Mouse (Mus musculus): ENCODE measurements around the gene Ddx28.

DNA sequence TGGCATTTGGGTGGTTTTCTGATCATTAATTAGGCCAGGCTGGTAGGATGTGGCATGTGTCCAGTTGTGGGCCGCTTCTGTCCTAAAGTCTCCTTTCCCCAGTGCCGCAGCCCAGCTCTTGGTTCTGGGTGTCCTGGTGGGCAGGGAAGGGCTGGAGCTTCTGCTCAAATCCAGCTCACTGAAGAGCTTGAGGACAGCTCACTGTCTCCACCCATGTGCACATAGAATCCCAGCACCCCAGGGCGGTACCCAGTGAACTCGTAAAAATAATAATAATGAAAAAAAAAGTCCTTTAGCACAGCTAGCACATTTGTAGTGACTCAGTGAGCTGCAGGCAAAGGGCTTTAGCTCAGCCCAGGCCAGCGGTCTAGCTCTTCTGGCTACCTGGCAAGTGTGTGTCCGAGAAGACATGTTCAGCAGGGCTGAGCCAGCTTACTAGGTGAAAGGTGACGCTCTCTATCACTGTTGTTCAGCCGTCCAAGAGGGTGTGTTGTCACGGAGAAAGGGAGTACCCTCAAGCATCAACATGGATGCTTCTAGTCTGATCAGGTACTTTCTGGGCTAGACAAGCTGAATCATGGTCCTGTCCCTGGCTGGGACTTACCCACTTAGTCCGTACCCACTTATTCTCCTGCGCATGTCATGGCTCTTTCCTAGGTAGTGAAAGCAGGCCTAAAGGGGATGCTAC lies 35.3 kb upstream of the Ddx28 start:
- no peak for TF ChIP-seq CTCF (IDR thresholded peaks at IDR 0.05; ENCODE audit: extremely low read depth, insufficient read length, insufficient replicate concordance, low read depth, low read length)
- no peak for TF ChIP-seq POLR2A (IDR thresholded peaks at IDR 0.05; ENCODE audit: low read depth, low read length)
